Mouse (Mus musculus) erythroblast, embryonic 14.5 days (primary cell): ENCODE data around the gene Iapp. TPM values are rescaled to one million over a fixed set of nuclear protein-coding genes. Genes with fewer than 3 reads are reported as not detected.
"Not testable (repeated sequence)": the region's sequence is repeated elsewhere in the genome, so short reads cannot be mapped to it uniquely, and the experiment has no call there.

Source experiments
- H3K27me3 ChIP-seq: 2 replicates; pipeline ENCODE4 v1.6.1; 2012; ENCODE audit warnings: inconsistent platforms; ENCODE audit not compliant: control insufficient read depth
- H3K36me3 ChIP-seq: 2 replicates; pipeline ENCODE4 v1.6.1; 2012; ENCODE audit warnings: mild to moderate bottlenecking, inconsistent platforms; ENCODE audit not compliant: control insufficient read depth
- H3K4me1 ChIP-seq: 2 replicates; pipeline ENCODE4 v1.6.1; 2012; ENCODE audit warnings: inconsistent platforms; ENCODE audit not compliant: control insufficient read depth
- H3K4me3 ChIP-seq: replicated peaks from 2 replicates; pipeline ENCODE3; 2012; ENCODE audit warnings: moderate library complexity, mild to moderate bottlenecking, inconsistent platforms
- H3K9me3 ChIP-seq: 2 replicates; pipeline ENCODE4 v1.6.1; 2012; ENCODE audit warnings: low read length, inconsistent platforms, mixed read lengths; ENCODE audit not compliant: control insufficient read depth
- GATA1 ChIP-seq: IDR thresholded peaks from 2 replicates; pipeline ENCODE4 v1.6.1; 2012; ENCODE audit warnings: low read length, inconsistent platforms, mixed read lengths
- TAL1 ChIP-seq: IDR thresholded peaks from 3 replicates; pipeline ENCODE4 v1.6.1; 2012; ENCODE audit warnings: low read length, inconsistent platforms, mixed read lengths
- polyA plus RNA-seq: library from polyadenylated mRNA; stranded (reverse); fragments of >175 nt; gene quantifications from 2 replicates; pipeline ENCODE4 v1.2.3, GENCODE M21; 2012

Gene Iapp
- polyA plus RNA-seq, 1 experiment: not detected

DNA sequence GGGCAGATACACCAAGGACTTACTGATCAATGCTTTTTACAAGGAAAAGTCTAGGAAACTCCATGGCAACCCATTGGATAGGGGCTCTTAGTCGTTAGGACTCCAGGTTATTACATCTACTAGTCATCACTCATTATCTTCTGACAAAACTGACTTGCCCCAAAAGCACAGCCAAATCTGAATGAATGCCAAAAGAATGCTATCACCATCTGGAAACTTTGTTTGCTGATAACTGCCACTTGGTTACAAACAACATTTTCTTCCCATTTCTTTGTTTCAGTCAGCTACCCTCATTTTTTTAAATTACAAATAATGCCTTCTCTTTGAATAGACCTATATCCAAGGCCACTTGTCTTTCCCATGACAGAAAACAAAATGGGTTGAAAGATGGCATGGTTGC lies 31.0 kb downstream of the Iapp start:
- Histone ChIP-seq H3K9me3 (no peaks in the 10 kb centered on the region), H3K36me3 (no peaks in the 10 kb centered on the region), H3K4me3 (no peak overlapping the region), H3K27me3 (no peaks in the 10 kb centered on the region), H3K4me1 (no peaks in the 10 kb centered on the region)
- TF ChIP-seq TAL1 (no peak), GATA1 (no peak)

GRCm38 (mm10) chr6:142338961-142339360 lies 40.7 kb downstream of the Iapp start:
- no peaks in the 10 kb centered on the region for H3K36me3 ChIP-seq
- H3K9me3 ChIP-seq: no peaks in the 10 kb centered on the region
- TF ChIP-seq GATA1: no peak
- TF ChIP-seq TAL1: no peak
- H3K27me3 ChIP-seq: no peaks in the 10 kb centered on the region
- H3K4me1 ChIP-seq: no peaks in the 10 kb centered on the region
- H3K4me3 ChIP-seq: no peak overlapping the region

- Histone ChIP-seq H3K4me1 (no peaks in the 10 kb centered on the region), H3K9me3 (no peaks in the 10 kb centered on the region), H3K27me3 (no peaks in the 10 kb centered on the region), H3K4me3 (no peak overlapping the region), H3K36me3 (no peaks in the 10 kb centered on the region)
- no peak for TF ChIP-seq GATA1
- no peak for TF ChIP-seq TAL1
Measured at GRCm38 (mm10) chr6:142339576-142339975, 41.4 kb downstream of the Iapp start.

- Histone ChIP-seq H3K27me3 (no peaks in the 10 kb centered on the region), H3K36me3 (no peaks in the 10 kb centered on the region), H3K4me1 (peaks cover 17% of the 10 kb centered on the region), H3K9me3 (no peaks in the 10 kb centered on the region), H3K4me3 (no peak overlapping the region)
- TF ChIP-seq TAL1 (no peak), GATA1 (no peak)
Measured at GRCm38 (mm10) chr6:142343561-142343960, 45.3 kb downstream of the Iapp start.

GRCm38 (mm10) chr6:142345440-142346038 lies 47.3 kb downstream of the Iapp start, which contains the start of gene Pyroxd1:
TSS of gene Pyroxd1 (plus strand) at chr6:142345654.
- Histone ChIP-seq H3K4me3 (peak within 1 kb of the TSS; percentile 81), H3K27me3 (no peaks in the 10 kb centered on the region), H3K9me3 (no peaks in the 10 kb centered on the region), H3K36me3 (peaks cover 3% of the 10 kb centered on the region; the same call in 1 of the 2 replicates), H3K4me1 (peaks cover 17% of the 10 kb centered on the region)
- TF ChIP-seq GATA1 (no peak), TAL1 (no peak)

GRCm38 (mm10) chr6:142346181-142347110 lies 48.2 kb downstream of the Iapp start:
- Histone ChIP-seq H3K27me3 (no peaks in the 10 kb centered on the region), H3K36me3 (peaks cover 8% of the 10 kb centered on the region), H3K4me3 (peak overlapping the region; percentile 81), H3K9me3 (no peaks in the 10 kb centered on the region), H3K4me1 (peaks cover 17% of the 10 kb centered on the region)
- TF ChIP-seq GATA1 (no peak), TAL1 (no peak)

DNA sequence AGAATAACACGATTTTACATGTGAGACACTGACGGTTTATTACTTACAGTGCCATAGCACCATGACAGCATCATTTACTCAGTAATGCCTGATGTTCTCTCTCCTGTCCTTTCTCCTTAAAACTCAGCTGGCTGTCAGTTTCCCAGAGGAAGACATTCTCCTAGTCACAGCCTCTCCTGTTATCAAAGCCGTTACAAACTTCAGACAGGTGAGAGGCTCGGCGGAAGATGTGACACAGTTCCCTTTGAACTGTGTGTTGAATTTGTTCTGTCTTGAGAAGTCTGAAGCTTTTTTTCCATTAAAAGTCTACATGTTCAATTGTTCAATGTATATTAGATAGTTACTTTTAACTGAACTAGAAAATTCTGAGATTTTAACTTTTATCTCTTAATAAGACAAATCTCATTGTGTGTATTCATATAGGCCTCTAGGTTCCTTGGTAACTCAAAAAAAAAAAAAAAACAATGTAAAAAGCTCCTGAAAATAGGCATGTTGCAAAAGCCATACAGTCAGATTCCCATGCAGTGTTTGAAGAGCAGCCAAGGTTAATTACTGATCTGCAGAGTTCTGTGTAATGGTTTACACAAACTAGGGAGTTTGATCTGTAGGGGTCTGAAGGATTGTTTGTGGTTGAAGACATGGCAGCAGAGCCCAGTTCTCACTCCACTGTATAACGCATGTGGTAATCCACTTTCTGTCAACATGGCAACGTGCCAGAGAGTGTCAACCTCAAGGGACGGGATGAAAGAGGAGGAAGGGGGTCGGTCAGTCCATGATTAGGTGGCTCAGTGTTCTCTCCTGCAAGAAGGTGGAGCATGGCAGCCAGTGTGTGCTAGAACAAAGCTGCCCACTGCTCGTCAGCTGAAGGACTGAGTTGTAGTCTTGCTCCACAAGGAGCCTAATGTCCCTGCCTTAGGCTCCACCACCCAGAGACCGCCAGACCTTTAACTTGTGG lies 49.5 kb downstream of the Iapp start:
- Histone ChIP-seq H3K4me1 (peaks cover 17% of the 10 kb centered on the region), H3K36me3 (peaks cover 13% of the 10 kb centered on the region), H3K9me3 (no peaks in the 10 kb centered on the region), H3K27me3 (no peaks in the 10 kb centered on the region), H3K4me3 (no peak overlapping the region)
- TF ChIP-seq GATA1 (no peak), TAL1 (no peak)

DNA sequence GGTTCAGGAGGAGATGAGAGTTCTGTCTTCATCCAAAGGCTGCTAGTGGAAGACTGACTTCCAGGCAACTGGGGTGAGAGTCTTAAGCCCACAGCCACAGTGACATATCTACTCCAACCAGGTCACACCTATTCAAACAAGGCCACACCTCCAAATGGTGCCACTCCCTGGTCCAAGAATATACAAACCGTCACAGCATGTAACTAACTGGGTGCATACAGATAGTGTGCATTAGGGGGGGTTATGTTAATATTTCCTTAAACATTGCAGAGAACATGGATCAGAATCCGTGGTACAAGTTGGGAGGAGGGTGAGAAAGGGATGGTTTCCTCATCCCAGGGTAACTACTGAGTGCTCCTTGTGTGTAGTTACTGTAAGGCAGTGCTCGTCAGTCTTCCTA lies 53.9 kb downstream of the Iapp start:
- H3K27me3 ChIP-seq, H3K9me3 ChIP-seq, H3K4me3 ChIP-seq, H3K4me1 ChIP-seq: not testable (repeated sequence)
- peaks cover 27% of the 10 kb centered on the region for H3K36me3 ChIP-seq

Other genes with a start within 250 kb of the Iapp start
- gene Slco1a6, start 89.9 kb upstream of the Iapp start, polyA plus RNA-seq: not detected in 2 replicates
- gene Slco1a5, start 24.6 kb downstream of the Iapp start, polyA plus RNA-seq: not detected in 2 replicates
- 0.01 and 0.04 TPM in 2 replicates for gene Pyroxd1, start 47.2 kb downstream of the Iapp start, polyA plus RNA-seq
- 0.16 and 0.25 TPM in 2 replicates for gene Recql, start 88.7 kb downstream of the Iapp start, polyA plus RNA-seq
- 2.0 and 2.1 TPM in 2 replicates for gene Golt1b, start 88.8 kb downstream of the Iapp start, polyA plus RNA-seq
- gene Spx, start 115.0 kb downstream of the Iapp start, polyA plus RNA-seq: 0.02 TPM in 1 of 2 replicates, not detected in the other
- gene Gys2, start 174.7 kb downstream of the Iapp start, polyA plus RNA-seq: 0.01 TPM in 1 of 2 replicates, not detected in the other
- gene Ldhb, start 209.5 kb downstream of the Iapp start, polyA plus RNA-seq: 0.12 TPM in 1 of 2 replicates, not detected in the other